Mouse (Mus musculus) erythroblast, embryonic 14.5 days (primary cell): ENCODE measurements at regions not wholly inside any gene's neighbourhood (a gene's known extent, or its start where the extent isn't known, plus 50 kb on each side); places are given as distances from the start of the nearest gene placed in this dataset.

Source experiments
- H3K27me3 ChIP-seq: 2 replicates; pipeline ENCODE4 v1.6.1; 2012; ENCODE audit warnings: inconsistent platforms; ENCODE audit not compliant: control insufficient read depth
- H3K36me3 ChIP-seq: 2 replicates; pipeline ENCODE4 v1.6.1; 2012; ENCODE audit warnings: mild to moderate bottlenecking, inconsistent platforms; ENCODE audit not compliant: control insufficient read depth
- H3K4me1 ChIP-seq: 2 replicates; pipeline ENCODE4 v1.6.1; 2012; ENCODE audit warnings: inconsistent platforms; ENCODE audit not compliant: control insufficient read depth
- H3K4me3 ChIP-seq: replicated peaks from 2 replicates; pipeline ENCODE3; 2012; ENCODE audit warnings: moderate library complexity, mild to moderate bottlenecking, inconsistent platforms
- H3K9me3 ChIP-seq: 2 replicates; pipeline ENCODE4 v1.6.1; 2012; ENCODE audit warnings: low read length, inconsistent platforms, mixed read lengths; ENCODE audit not compliant: control insufficient read depth
- GATA1 ChIP-seq: IDR thresholded peaks from 2 replicates; pipeline ENCODE4 v1.6.1; 2012; ENCODE audit warnings: low read length, inconsistent platforms, mixed read lengths
- TAL1 ChIP-seq: IDR thresholded peaks from 3 replicates; pipeline ENCODE4 v1.6.1; 2012; ENCODE audit warnings: low read length, inconsistent platforms, mixed read lengths

- TF ChIP-seq TAL1 (no peak), GATA1 (no peak)
- Histone ChIP-seq H3K27me3 (no peaks in the 10 kb centered on the region), H3K4me3 (no peak overlapping the region), H3K9me3 (no peaks in the 10 kb centered on the region), H3K4me1 (no peaks in the 10 kb centered on the region), H3K36me3 (no peaks in the 10 kb centered on the region)
These were observed 281.2 kb upstream of the Id2 start for GRCm38 (mm10) chr12:25378036-25378645.

- H3K9me3 ChIP-seq = no peaks in the 10 kb centered on the region
- H3K4me1 ChIP-seq = no peaks in the 10 kb centered on the region
- TF ChIP-seq TAL1 (no peak), GATA1 (no peak)
- H3K27me3 ChIP-seq = no peaks in the 10 kb centered on the region
- H3K4me3 ChIP-seq = no peak overlapping the region
- no peaks in the 10 kb centered on the region for H3K36me3 ChIP-seq
These were observed 279.5 kb upstream of the Id2 start for GRCm38 (mm10) chr12:25376451-25376850.

- Histone ChIP-seq H3K27me3 (no peaks in the 10 kb centered on the region), H3K36me3 (no peaks in the 10 kb centered on the region), H3K4me3 (no peak overlapping the region), H3K4me1 (no peaks in the 10 kb centered on the region), H3K9me3 (no peaks in the 10 kb centered on the region)
- TF ChIP-seq GATA1 (no peak), TAL1 (no peak)
These were observed 270.6 kb upstream of the Id2 start for GRCm38 (mm10) chr12:25367541-25367940.

GRCm38 (mm10) chr12:25365600-25366267 is 268.8 kb upstream of the Id2 start:
- no peak for TF ChIP-seq TAL1
- no peak for TF ChIP-seq GATA1
- H3K4me3 ChIP-seq = no peak overlapping the region
- H3K27me3 ChIP-seq = no peaks in the 10 kb centered on the region
- H3K4me1 ChIP-seq = no peaks in the 10 kb centered on the region
- H3K36me3 ChIP-seq = no peaks in the 10 kb centered on the region
- H3K9me3 ChIP-seq = no peaks in the 10 kb centered on the region

- Histone ChIP-seq H3K9me3 (no peaks in the 10 kb centered on the region), H3K27me3 (no peaks in the 10 kb centered on the region), H3K36me3 (no peaks in the 10 kb centered on the region), H3K4me1 (no peaks in the 10 kb centered on the region), H3K4me3 (no peak overlapping the region)
- TF ChIP-seq TAL1 = no peak
These were observed 268.1 kb upstream of the Id2 start for GRCm38 (mm10) chr12:25364966-25365568.

DNA sequence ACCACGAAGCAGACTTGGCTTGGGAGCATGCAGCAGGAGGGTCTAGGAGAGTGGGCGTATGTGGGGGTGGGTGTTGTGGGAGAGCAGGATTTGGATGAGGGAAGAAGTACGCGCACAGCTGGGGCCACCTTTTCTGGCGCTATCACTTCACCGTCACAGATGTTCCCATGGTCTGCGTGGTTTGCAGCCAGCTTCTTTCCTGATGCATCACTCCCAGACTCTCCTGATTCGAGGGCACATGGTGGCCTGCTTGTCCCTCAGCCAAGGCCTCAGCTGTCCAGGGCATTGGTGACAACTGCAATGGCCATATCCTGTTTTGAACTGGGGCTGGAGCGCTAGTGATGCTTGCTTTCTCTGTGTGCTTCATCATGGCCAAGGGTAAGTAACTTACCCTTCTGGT is 266.9 kb upstream of the Id2 start:
- Histone ChIP-seq H3K27me3 (no peaks in the 10 kb centered on the region), H3K4me1 (no peaks in the 10 kb centered on the region), H3K4me3 (no peak overlapping the region), H3K9me3 (no peaks in the 10 kb centered on the region), H3K36me3 (no peaks in the 10 kb centered on the region)
- TF ChIP-seq GATA1 = no peak
- no peak for TF ChIP-seq TAL1

DNA sequence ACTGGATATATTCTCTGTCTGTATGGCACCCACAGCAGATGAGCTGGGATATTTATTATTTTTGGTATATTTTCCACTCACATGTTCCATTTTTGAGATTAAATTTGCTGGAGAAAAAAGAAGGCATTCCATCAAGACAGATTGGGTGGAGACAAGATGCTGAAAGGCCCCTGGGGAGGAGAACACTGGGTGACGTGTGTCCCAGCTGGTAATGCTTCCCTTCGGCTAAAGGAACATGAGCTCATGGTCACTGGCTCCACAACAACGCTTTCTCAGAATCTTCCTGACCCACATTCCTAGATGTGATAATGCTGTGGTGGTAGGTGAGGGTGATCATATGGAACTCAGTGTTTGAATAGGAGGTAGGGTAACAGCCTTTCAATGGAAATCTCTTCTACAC is 266.4 kb upstream of the Id2 start:
- no peak overlapping the region for H3K4me3 ChIP-seq
- H3K36me3 ChIP-seq = no peaks in the 10 kb centered on the region
- H3K4me1 ChIP-seq = no peaks in the 10 kb centered on the region
- TF ChIP-seq TAL1 = no peak
- TF ChIP-seq GATA1 = no peak
- no peaks in the 10 kb centered on the region for H3K27me3 ChIP-seq
- H3K9me3 ChIP-seq = no peaks in the 10 kb centered on the region

DNA sequence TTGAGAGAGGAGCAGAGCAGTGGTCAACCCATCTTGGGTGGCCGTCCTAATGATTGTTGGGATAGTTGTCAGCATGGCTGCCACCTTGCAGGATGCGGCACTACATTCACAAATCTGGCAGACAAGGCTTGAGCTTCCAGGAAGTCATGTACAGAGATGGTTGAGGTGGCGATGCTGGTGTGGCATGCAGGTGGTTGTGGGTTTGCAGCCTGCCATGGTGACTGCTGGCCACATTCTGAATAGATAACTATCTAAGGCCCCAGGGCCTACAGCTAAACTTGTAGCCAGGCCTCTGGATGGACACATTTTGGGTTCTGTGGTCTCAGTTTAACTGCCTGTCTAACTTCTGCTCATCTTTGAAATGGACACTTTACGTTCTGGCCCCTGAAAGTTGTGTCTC is 265.8 kb upstream of the Id2 start:
- Histone ChIP-seq H3K27me3 (no peaks in the 10 kb centered on the region), H3K4me3 (no peak overlapping the region), H3K9me3 (no peaks in the 10 kb centered on the region), H3K4me1 (no peaks in the 10 kb centered on the region), H3K36me3 (no peaks in the 10 kb centered on the region)
- no peak for TF ChIP-seq TAL1
- TF ChIP-seq GATA1 = no peak

DNA sequence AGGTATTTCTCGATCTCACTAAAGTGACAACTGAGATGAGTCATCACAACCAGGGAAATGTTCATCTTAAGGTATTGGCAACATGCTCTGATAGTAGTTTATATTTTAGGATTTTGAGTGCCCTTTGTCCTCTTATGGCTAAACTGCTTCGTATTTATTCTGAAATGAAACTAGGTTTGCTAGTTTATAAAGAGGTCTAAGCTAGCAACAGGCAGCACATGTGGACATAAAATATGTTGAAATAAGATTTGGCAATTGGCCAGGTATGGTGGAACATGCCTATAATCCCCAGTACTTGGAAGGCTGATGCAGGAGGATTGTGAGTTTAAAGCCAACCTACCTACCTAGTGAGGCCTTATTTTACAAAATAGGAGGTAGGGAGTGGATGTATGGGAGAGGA is 263.8 kb upstream of the Id2 start:
- no peaks in the 10 kb centered on the region for H3K4me1 ChIP-seq
- no peak overlapping the region for H3K4me3 ChIP-seq
- H3K9me3 ChIP-seq = no peaks in the 10 kb centered on the region
- H3K36me3 ChIP-seq = no peaks in the 10 kb centered on the region
- H3K27me3 ChIP-seq = no peaks in the 10 kb centered on the region
- no peak for TF ChIP-seq GATA1
- TF ChIP-seq TAL1 = no peak
